ENCODE assay signal across 7 mouse cellular contexts in the genomic region with DNA sequence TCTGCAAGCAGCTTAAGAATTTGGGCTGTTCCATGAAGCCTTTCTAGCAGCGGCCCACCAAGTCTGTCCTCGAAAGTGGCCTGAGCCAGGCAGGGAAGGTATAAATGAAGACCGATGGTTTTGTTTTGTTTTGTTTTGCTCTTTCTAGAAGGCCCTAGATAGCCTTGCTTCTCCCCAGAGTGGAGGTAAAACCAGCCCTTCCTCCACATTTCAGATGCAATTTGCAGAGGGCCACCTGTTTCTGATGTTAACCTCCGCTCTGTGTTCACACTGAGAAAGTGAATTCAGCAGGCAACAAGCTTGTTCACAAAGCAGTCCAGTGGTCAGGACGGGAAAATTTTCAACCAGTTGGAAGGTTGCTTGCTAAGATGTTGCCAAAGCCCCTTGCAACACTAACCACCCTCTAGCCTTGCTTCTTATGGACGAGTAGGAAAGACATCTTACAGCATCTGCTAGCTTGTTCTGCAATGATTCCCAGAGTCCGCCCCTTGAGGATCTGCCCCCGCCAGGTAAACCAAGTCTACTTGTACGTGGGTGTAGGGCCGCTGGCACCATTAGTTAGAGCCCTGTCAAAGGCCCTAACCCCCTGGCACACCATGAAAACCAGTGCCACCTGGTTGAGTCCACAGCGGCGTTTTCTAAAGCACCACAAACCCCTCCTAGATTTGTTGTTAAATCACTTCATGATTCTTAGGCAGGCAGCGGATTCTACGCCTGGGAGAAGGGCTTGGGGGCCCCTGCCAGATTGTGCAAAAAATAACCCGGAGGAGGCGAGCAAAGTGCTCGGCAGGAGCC. TPM values are rescaled to one million over a fixed set of nuclear protein-coding genes. Genes with fewer than 3 reads are reported as not detected.
A peak's percentile ranks its signal among the peaks of the same experiment; 100 is the strongest.
DNase-seq lines count a peak whose midpoint lies in the region; ATAC-seq lines count a peak whose summit lies in the region.

No protein-coding gene starts in this region.

- ATAC-seq in neural tube, embryonic 11.5 days (ENCODE audit: insufficient read depth, low FRiP score, low TSS enrichment): peak; percentile 21; the same call in 1 of the 2 replicates
- 0 out of 2 replicates have a peak, but pooled peaks have one; percentile 10 for ATAC-seq in liver, embryonic 11.5 days (replicated peaks; ENCODE audit: low FRiP score)

- no peaks in the 10 kb centered on the region for H3K36me3 ChIP-seq in neural tube, embryonic 11.5 days (ENCODE audit: control insufficient read depth, insufficient read depth, low read length)
- H3K36me3 ChIP-seq in hindbrain, embryonic 10.5 days: no peaks in the 10 kb centered on the region
- no peaks in the 10 kb centered on the region for H3K36me3 ChIP-seq in liver, embryonic 11.5 days (ENCODE audit: control insufficient read depth, insufficient read depth, low read length)

- H3K27ac ChIP-seq in neural tube, embryonic 11.5 days (ENCODE audit: low read depth, low read length): peak overlapping the region; percentile 90
- H3K27ac ChIP-seq in hindbrain, embryonic 10.5 days: peak overlapping the region; percentile 91
- no peak overlapping the region for H3K27ac ChIP-seq in liver, embryonic 11.5 days (ENCODE audit: low read depth, low read length)

- peak; percentile 66 for DNase-seq in neural tube, embryonic 11.5 days (ENCODE audit: low spot score)
- DNase-seq in neural tube, embryonic 10.5 days (ENCODE audit: extremely low spot score, low spot score): no peak
- peak; percentile 52 for DNase-seq in embryo, embryonic 9.5 days (ENCODE audit: extremely low spot score)
- DNase-seq in hindbrain, embryonic 10.5 days (ENCODE audit: low spot score): peak; percentile 69
- DNase-seq in liver, embryonic 11.5 days (ENCODE audit: low spot score): no peak
- DNase-seq in retina, embryonic 14.5 days (ENCODE audit: low spot score): peak; percentile 71
- DNase-seq in thymus, postnatal 10 days (ENCODE audit: low spot score in 2 of 2): no peak

- no peaks in the 10 kb centered on the region for H3K4me1 ChIP-seq in neural tube, embryonic 11.5 days (ENCODE audit: control insufficient read depth, insufficient read depth, low read length)
- peaks cover 22% of the 10 kb centered on the region for H3K4me1 ChIP-seq in hindbrain, embryonic 10.5 days (replicated peaks)
- H3K4me1 ChIP-seq in liver, embryonic 11.5 days (replicated peaks; ENCODE audit: control insufficient read depth, insufficient read depth, low read length): no peaks in the 10 kb centered on the region; the same call in 1 of the 2 replicates

- H3K4me2 ChIP-seq in neural tube, embryonic 11.5 days (ENCODE audit: low read depth): peak overlapping the region; percentile 50
- H3K4me2 ChIP-seq in liver, embryonic 11.5 days: peak overlapping the region; percentile 67

- H3K9me3 ChIP-seq in neural tube, embryonic 11.5 days (ENCODE audit: control insufficient read depth, low read length): no peaks in the 10 kb centered on the region
- no peaks in the 10 kb centered on the region for H3K9me3 ChIP-seq in hindbrain, embryonic 10.5 days
- H3K9me3 ChIP-seq in liver, embryonic 11.5 days (ENCODE audit: control insufficient read depth, low read length): no peaks in the 10 kb centered on the region

- WGBS in neural tube, embryonic 11.5 days: 4% methylated on average over 17 of the region's 17 CpGs
- WGBS in hindbrain, embryonic 10.5 days: 3% methylated on average over 17 of the region's 17 CpGs
- 9% methylated on average over 17 of the region's 17 CpGs for WGBS in liver, embryonic 11.5 days

- peaks cover 49% of the 10 kb centered on the region for H3K27me3 ChIP-seq in neural tube, embryonic 11.5 days (ENCODE audit: control insufficient read depth, insufficient read depth, low read length)
- peaks cover 99% of the 10 kb centered on the region for H3K27me3 ChIP-seq in hindbrain, embryonic 10.5 days (ENCODE audit: insufficient read depth, poor library complexity, severe bottlenecking)
- peaks cover 33% of the 10 kb centered on the region for H3K27me3 ChIP-seq in liver, embryonic 11.5 days (replicated peaks; ENCODE audit: control insufficient read depth, insufficient read depth, low read length)

- peak overlapping the region; percentile 56 for H3K4me3 ChIP-seq in neural tube, embryonic 11.5 days (ENCODE audit: low read depth, low read length)
- H3K4me3 ChIP-seq in hindbrain, embryonic 10.5 days: peak overlapping the region; percentile 63
- peak overlapping the region; percentile 47 for H3K4me3 ChIP-seq in liver, embryonic 11.5 days (ENCODE audit: low read depth, low read length)

- H3K9ac ChIP-seq in neural tube, embryonic 11.5 days (ENCODE audit: low read length): peak overlapping the region; percentile 78
- peak overlapping the region; percentile 10; the same call in 1 of the 2 replicates for H3K9ac ChIP-seq in liver, embryonic 11.5 days (ENCODE audit: low read depth, low read length)

RNA-seq across cellular contexts. Expression of gene Cacna2d1, which starts 0.7 kb away (rescaled TPM):
- polyA plus RNA-seq in neural tube, embryonic 11.5 days (2014; fragmentation: Nextera tagmentation; extraction: Ambion mirVana): 20.2 and 21.0 TPM in 2 replicates
- polyA plus RNA-seq in hindbrain, embryonic 10.5 days (2016; fragmentation: Nextera tagmentation; extraction: Ambion mirVana): 7.2 and 15.0 TPM in 2 replicates
- polyA plus RNA-seq in liver, embryonic 11.5 days (2014; fragmentation: Nextera tagmentation; extraction: Ambion mirVana): 3.0 TPM in 2 replicates

Comparison
In these comparisons a context has a peak if more than half of its experiments do, and no peak if none do; other contexts are left out.
1. DNase-seq: peak in neural tube, embryonic 11.5 days (single experiment), embryo, embryonic 9.5 days (single experiment), hindbrain, embryonic 10.5 days (single experiment) and retina, embryonic 14.5 days (single experiment); none in neural tube, embryonic 10.5 days (single experiment), liver, embryonic 11.5 days (single experiment) and thymus, postnatal 10 days (0 of 2).
2. Peak in every context shown above with its lines, with median percentiles within 50 percentile points of each other: H3K4me3 ChIP-seq.